Mouse (Mus musculus): ENCODE data around the gene Kif20b.

GRCm38 (mm10) chr19:34904032-34904431 is 18.1 kb upstream of the Kif20b start:
- TF ChIP-seq POLR2A (IDR thresholded peaks at IDR 0.05; ENCODE audit: control insufficient read depth, extremely low read depth, insufficient read depth, low read length, poor library complexity) (no peak), CTCF (IDR thresholded peaks at IDR 0.05; ENCODE audit: borderline replicate concordance, control insufficient read depth, extremely low read depth, insufficient read depth, low read length, poor library complexity) (no peak)

Data from thymus, adult 2 months (tissue).